Mouse (Mus musculus): Measurements from ENCODE around the gene Ube4b. TPM values are rescaled to one million over a fixed set of nuclear protein-coding genes. Genes with fewer than 3 reads are reported as not detected.

The Ube4b gene
- polyA plus RNA-seq, 1 experiment = 110 TPM

DNA sequence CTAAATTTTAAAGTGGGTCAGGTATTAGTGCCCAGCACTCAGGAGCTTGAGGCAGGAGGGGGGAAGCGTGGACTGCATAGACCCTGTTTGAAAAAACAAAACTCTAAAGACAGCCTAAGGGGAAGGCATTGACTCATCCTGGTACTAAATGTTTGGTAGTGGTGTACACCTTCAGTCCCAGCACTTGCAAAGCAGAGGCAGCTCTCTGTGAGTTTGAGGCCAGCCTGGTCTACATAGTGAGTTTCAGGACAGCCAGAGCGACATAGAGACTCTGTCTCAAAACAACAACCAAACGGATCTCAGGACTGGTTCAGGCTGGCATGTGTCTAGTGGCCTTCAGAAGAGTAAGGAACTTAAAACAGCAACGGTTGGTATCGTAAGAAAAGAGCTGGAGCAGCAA lies 123.8 kb downstream of the Ube4b start:
- Histone ChIP-seq H3K27ac (ENCODE audit: control insufficient read depth, insufficient read depth, low read length) (no peak overlapping the region), H3K4me1 (replicated peaks; ENCODE audit: control insufficient read depth, insufficient read depth, low read length) (peaks cover 8% of the 10 kb centered on the region), H3K36me3 (ENCODE audit: control insufficient read depth, insufficient read depth, low read length) (no peaks in the 10 kb centered on the region), H3K27me3 (ENCODE audit: control insufficient read depth, insufficient read depth, low read length) (peaks cover 11% of the 10 kb centered on the region), H3K4me3 (ENCODE audit: control insufficient read depth, insufficient read depth, low read length) (no peak overlapping the region)
- DNase-seq = no peak
- TF ChIP-seq POLR2A (IDR thresholded peaks at IDR 0.05; ENCODE audit: control insufficient read depth, extremely low read depth, insufficient read depth, low read length, poor library complexity) = no peak
- TF ChIP-seq CTCF (IDR thresholded peaks at IDR 0.05; ENCODE audit: borderline replicate concordance, control insufficient read depth, extremely low read depth, insufficient read depth, low read length, poor library complexity) = no peak
- 87% methylated on average over 5 of the region's 5 CpGs for WGBS

DNA sequence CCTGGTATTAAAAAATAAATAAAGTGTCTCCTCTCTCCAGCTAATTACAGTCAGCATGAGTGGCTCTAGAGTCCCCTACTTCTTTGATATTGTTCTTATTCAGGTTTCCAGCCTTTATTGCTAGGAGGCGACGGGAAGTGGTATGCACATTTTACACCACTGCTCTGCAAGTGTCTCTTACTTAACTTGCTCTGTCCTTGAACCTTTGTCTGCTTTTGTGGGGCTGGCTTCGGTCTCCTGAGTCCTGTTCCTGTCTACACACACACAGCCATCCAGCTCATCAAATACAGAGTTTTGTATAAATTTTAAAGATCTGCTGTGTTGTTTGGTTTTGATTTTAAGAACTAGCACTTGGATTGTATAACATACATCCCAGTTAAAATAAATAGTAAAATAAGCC lies 124.4 kb downstream of the Ube4b start:
- Histone ChIP-seq H3K27me3 (ENCODE audit: control insufficient read depth, insufficient read depth, low read length) (peaks cover 11% of the 10 kb centered on the region), H3K4me3 (ENCODE audit: control insufficient read depth, insufficient read depth, low read length) (no peak overlapping the region), H3K4me1 (replicated peaks; ENCODE audit: control insufficient read depth, insufficient read depth, low read length) (peaks cover 8% of the 10 kb centered on the region), H3K27ac (ENCODE audit: control insufficient read depth, insufficient read depth, low read length) (no peak overlapping the region), H3K36me3 (ENCODE audit: control insufficient read depth, insufficient read depth, low read length) (no peaks in the 10 kb centered on the region)
- TF ChIP-seq CTCF (IDR thresholded peaks at IDR 0.05; ENCODE audit: borderline replicate concordance, control insufficient read depth, extremely low read depth, insufficient read depth, low read length, poor library complexity) (no peak), POLR2A (IDR thresholded peaks at IDR 0.05; ENCODE audit: control insufficient read depth, extremely low read depth, insufficient read depth, low read length, poor library complexity) (no peak)
- 88% methylated on average over 3 of the region's 3 CpGs for WGBS
- DNase-seq = no peak

DNA sequence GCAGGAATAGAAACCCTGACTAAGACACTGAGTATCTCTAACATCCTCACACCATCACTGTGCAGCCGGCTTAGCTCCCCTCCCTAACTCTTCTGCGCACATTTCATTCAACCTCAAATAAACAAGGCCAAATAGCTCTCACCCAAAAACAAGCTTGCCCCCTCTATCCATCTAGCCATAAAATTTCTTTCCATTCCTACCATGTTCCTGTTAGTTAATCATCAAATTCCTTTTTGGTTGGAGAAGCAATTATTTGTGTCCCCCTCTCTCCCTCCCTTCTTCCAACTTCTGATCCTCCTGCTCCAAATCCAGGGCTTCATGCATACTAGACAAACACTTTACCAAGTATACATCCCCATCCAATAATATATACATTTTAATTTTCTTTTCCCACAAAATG lies 130.0 kb downstream of the Ube4b start:
- no peaks in the 10 kb centered on the region for H3K27me3 ChIP-seq (ENCODE audit: control insufficient read depth, insufficient read depth, low read length)
- no peaks in the 10 kb centered on the region for H3K4me1 ChIP-seq (replicated peaks; ENCODE audit: control insufficient read depth, insufficient read depth, low read length)
- DNase-seq = no peak
- WGBS = 99% methylated on average over 2 of the region's 2 CpGs
- no peak overlapping the region for H3K27ac ChIP-seq (ENCODE audit: control insufficient read depth, insufficient read depth, low read length)
- TF ChIP-seq CTCF (IDR thresholded peaks at IDR 0.05; ENCODE audit: borderline replicate concordance, control insufficient read depth, extremely low read depth, insufficient read depth, low read length, poor library complexity) (no peak), POLR2A (IDR thresholded peaks at IDR 0.05; ENCODE audit: control insufficient read depth, extremely low read depth, insufficient read depth, low read length, poor library complexity) (no peak)
- no peak overlapping the region for H3K4me3 ChIP-seq (ENCODE audit: control insufficient read depth, insufficient read depth, low read length)
- no peaks in the 10 kb centered on the region for H3K36me3 ChIP-seq (ENCODE audit: control insufficient read depth, insufficient read depth, low read length)

DNA sequence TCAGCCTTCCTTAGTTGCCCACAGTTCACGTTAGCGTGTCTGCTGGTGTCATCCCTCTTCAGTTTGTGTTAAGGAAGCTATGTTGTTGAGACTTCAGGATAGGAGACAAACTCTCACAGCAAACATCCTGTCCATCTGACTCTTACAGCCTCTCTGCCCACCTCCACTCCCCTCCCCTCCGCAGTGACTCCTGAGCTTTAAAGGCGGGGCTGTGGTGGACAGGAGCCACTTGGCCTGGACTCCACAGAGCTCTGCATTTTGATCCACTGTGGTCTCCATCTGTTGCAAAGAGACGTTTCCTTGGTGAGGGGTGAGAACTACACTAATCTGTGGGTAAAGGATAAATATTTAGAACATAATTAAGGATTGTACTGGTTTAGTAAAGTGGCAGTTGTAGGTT lies 133.6 kb downstream of the Ube4b start:
- no peak for TF ChIP-seq POLR2A (IDR thresholded peaks at IDR 0.05; ENCODE audit: control insufficient read depth, extremely low read depth, insufficient read depth, low read length, poor library complexity)
- TF ChIP-seq CTCF (IDR thresholded peaks at IDR 0.05; ENCODE audit: borderline replicate concordance, control insufficient read depth, extremely low read depth, insufficient read depth, low read length, poor library complexity) = no peak
- Histone ChIP-seq H3K4me1 (replicated peaks; ENCODE audit: control insufficient read depth, insufficient read depth, low read length) (no peaks in the 10 kb centered on the region), H3K4me3 (ENCODE audit: control insufficient read depth, insufficient read depth, low read length) (no peak overlapping the region), H3K36me3 (ENCODE audit: control insufficient read depth, insufficient read depth, low read length) (no peaks in the 10 kb centered on the region), H3K27ac (ENCODE audit: control insufficient read depth, insufficient read depth, low read length) (no peak overlapping the region), H3K27me3 (ENCODE audit: control insufficient read depth, insufficient read depth, low read length) (no peaks in the 10 kb centered on the region)
- 89% methylated on average over 5 of the region's 5 CpGs for WGBS
- DNase-seq = no peak

DNA sequence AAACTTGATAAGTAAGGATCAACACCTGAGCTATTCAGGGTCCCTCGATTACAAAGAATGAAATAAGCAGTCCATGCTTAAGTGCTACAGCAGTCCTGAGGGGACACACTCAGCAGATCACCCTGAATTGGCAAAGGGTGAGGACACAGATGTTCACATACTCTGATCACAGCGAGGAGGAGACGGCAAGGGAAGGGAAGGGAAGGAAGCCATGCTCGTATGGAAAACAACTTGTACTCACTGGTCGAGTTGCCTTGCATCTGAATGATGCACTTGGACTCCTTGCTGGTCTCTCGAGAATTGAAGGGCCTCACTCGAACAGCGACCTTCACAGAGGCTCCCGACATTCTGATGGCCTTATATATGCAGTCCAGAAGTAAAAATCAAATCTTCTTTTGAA lies 135.5 kb downstream of the Ube4b start:
- Histone ChIP-seq H3K36me3 (ENCODE audit: control insufficient read depth, insufficient read depth, low read length) (no peaks in the 10 kb centered on the region), H3K4me3 (ENCODE audit: control insufficient read depth, insufficient read depth, low read length) (no peak overlapping the region), H3K27me3 (ENCODE audit: control insufficient read depth, insufficient read depth, low read length) (no peaks in the 10 kb centered on the region), H3K27ac (ENCODE audit: control insufficient read depth, insufficient read depth, low read length) (no peak overlapping the region), H3K4me1 (replicated peaks; ENCODE audit: control insufficient read depth, insufficient read depth, low read length) (no peaks in the 10 kb centered on the region)
- TF ChIP-seq CTCF (IDR thresholded peaks at IDR 0.05; ENCODE audit: borderline replicate concordance, control insufficient read depth, extremely low read depth, insufficient read depth, low read length, poor library complexity) = no peak
- no peak for TF ChIP-seq POLR2A (IDR thresholded peaks at IDR 0.05; ENCODE audit: control insufficient read depth, extremely low read depth, insufficient read depth, low read length, poor library complexity)
- 85% methylated on average over 9 of the region's 9 CpGs for WGBS
- DNase-seq = no peak

DNA sequence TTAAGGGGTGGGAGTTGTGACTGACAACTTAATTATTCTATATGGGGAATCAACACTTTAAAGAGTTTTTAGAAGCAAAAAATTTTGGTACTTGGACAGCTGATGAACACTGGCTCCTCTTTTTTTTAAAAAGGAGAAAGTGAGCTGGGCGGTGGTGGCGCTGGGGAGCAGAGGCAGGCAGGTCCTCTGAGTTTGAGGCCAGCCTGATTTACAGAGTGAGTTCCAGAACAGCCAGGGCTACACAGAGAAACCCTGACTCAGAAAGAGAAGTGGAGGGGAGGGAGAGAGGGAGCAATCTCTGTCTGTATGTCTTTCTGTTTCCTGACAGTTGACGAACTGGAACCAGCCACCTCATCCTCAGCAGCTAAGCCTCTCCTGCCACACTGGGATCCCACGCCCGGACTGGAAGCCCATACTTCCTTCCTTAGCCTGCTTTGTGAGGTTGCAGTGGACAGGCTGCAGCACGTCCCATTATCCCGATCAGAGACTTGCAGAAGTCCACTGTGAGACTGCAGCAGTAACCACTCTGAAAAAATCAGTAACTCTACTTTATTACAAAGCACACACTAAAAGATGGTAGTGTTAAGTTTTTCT lies 136.3 kb downstream of the Ube4b start:
- no peak for DNase-seq
- H3K27me3 ChIP-seq (ENCODE audit: control insufficient read depth, insufficient read depth, low read length) = no peaks in the 10 kb centered on the region
- no peak overlapping the region for H3K4me3 ChIP-seq (ENCODE audit: control insufficient read depth, insufficient read depth, low read length)
- H3K27ac ChIP-seq (ENCODE audit: control insufficient read depth, insufficient read depth, low read length) = no peak overlapping the region
- no peaks in the 10 kb centered on the region for H3K36me3 ChIP-seq (ENCODE audit: control insufficient read depth, insufficient read depth, low read length)
- no peak for TF ChIP-seq CTCF (IDR thresholded peaks at IDR 0.05; ENCODE audit: borderline replicate concordance, control insufficient read depth, extremely low read depth, insufficient read depth, low read length, poor library complexity)
- TF ChIP-seq POLR2A (IDR thresholded peaks at IDR 0.05; ENCODE audit: control insufficient read depth, extremely low read depth, insufficient read depth, low read length, poor library complexity) = no peak
- WGBS = 90% methylated on average over 7 of the region's 7 CpGs
- no peaks in the 10 kb centered on the region for H3K4me1 ChIP-seq (replicated peaks; ENCODE audit: control insufficient read depth, insufficient read depth, low read length)

Data from thymus, adult 2 months (tissue).